Mouse (Mus musculus): ENCODE results near the gene Stard3. TPM values are rescaled to one million over a fixed set of nuclear protein-coding genes. Genes with fewer than 3 reads are reported as not detected.
A peak's percentile ranks its signal among the peaks of the same experiment; 100 is the strongest.

Gene Stard3
- polyA plus RNA-seq, 1 experiment: 76.5 TPM

- H3K27ac ChIP-seq (ENCODE audit: insufficient read depth, low read depth, low read length): no peak overlapping the region
- H3K36me3 ChIP-seq (ENCODE audit: control insufficient read depth, insufficient read depth, low read length): no peaks in the 10 kb centered on the region
- WGBS: 8% methylated on average over 9 of the region's 9 CpGs
- peaks cover 9% of the 10 kb centered on the region for H3K4me1 ChIP-seq (ENCODE audit: control insufficient read depth, insufficient read depth, insufficient read length, low read length)
- TF ChIP-seq POLR2A (IDR thresholded peaks at IDR 0.05; ENCODE audit: low read depth, low read length) (no peak), CTCF (IDR thresholded peaks at IDR 0.05; ENCODE audit: extremely low read depth, insufficient read length, insufficient replicate concordance, low read depth, low read length) (no peak)
- peaks cover 72% of the 10 kb centered on the region for H3K27me3 ChIP-seq (ENCODE audit: control insufficient read depth, insufficient read depth, low read length)
- no peak overlapping the region for H3K4me3 ChIP-seq (ENCODE audit: low read depth, low read length)
These were observed 22.9 kb upstream of the Stard3 start for GRCm38 (mm10) chr11:98335250-98335649.

- WGBS: 24% methylated on average over 13 of the region's 13 CpGs
- no peak overlapping the region for H3K27ac ChIP-seq (ENCODE audit: insufficient read depth, low read depth, low read length)
- peaks cover 61% of the 10 kb centered on the region for H3K27me3 ChIP-seq (ENCODE audit: control insufficient read depth, insufficient read depth, low read length)
- peaks cover 9% of the 10 kb centered on the region for H3K4me1 ChIP-seq (ENCODE audit: control insufficient read depth, insufficient read depth, insufficient read length, low read length)
- no peak overlapping the region for H3K4me3 ChIP-seq (ENCODE audit: low read depth, low read length)
- TF ChIP-seq POLR2A (IDR thresholded peaks at IDR 0.05; ENCODE audit: low read depth, low read length) (no peak), CTCF (IDR thresholded peaks at IDR 0.05; ENCODE audit: extremely low read depth, insufficient read length, insufficient replicate concordance, low read depth, low read length) (peak; percentile 37; the same call in 1 of the 2 replicates)
- no peaks in the 10 kb centered on the region for H3K36me3 ChIP-seq (ENCODE audit: control insufficient read depth, insufficient read depth, low read length)
These were observed 21.7 kb upstream of the Stard3 start for GRCm38 (mm10) chr11:98336245-98337107.

- WGBS: 1% methylated on average over 57 of the region's 57 CpGs
- Histone ChIP-seq H3K4me1 (ENCODE audit: control insufficient read depth, insufficient read depth, insufficient read length, low read length) (peaks cover 9% of the 10 kb centered on the region), H3K36me3 (ENCODE audit: control insufficient read depth, insufficient read depth, low read length) (no peaks in the 10 kb centered on the region), H3K27ac (ENCODE audit: insufficient read depth, low read depth, low read length) (no peak overlapping the region), H3K4me3 (ENCODE audit: low read depth, low read length) (peak overlapping the region; percentile 68), H3K27me3 (ENCODE audit: control insufficient read depth, insufficient read depth, low read length) (peaks cover 49% of the 10 kb centered on the region)
- TF ChIP-seq CTCF (IDR thresholded peaks at IDR 0.05; ENCODE audit: extremely low read depth, insufficient read length, insufficient replicate concordance, low read depth, low read length): no peak
- no peak for TF ChIP-seq POLR2A (IDR thresholded peaks at IDR 0.05; ENCODE audit: low read depth, low read length)
These were observed 19.6 kb upstream of the Stard3 start for GRCm38 (mm10) chr11:98338507-98338961.

GRCm38 (mm10) chr11:98339071-98339501, 19.1 kb upstream of the Stard3 start:
- Histone ChIP-seq H3K4me1 (ENCODE audit: control insufficient read depth, insufficient read depth, insufficient read length, low read length) (peaks cover 8% of the 10 kb centered on the region), H3K4me3 (ENCODE audit: low read depth, low read length) (peak overlapping the region; percentile 68), H3K27ac (ENCODE audit: insufficient read depth, low read depth, low read length) (no peak overlapping the region), H3K36me3 (ENCODE audit: control insufficient read depth, insufficient read depth, low read length) (no peaks in the 10 kb centered on the region), H3K27me3 (ENCODE audit: control insufficient read depth, insufficient read depth, low read length) (peaks cover 45% of the 10 kb centered on the region)
- no peak for TF ChIP-seq POLR2A (IDR thresholded peaks at IDR 0.05; ENCODE audit: low read depth, low read length)
- TF ChIP-seq CTCF (IDR thresholded peaks at IDR 0.05; ENCODE audit: extremely low read depth, insufficient read length, insufficient replicate concordance, low read depth, low read length): no peak
- under 1% methylated on average over 19 of the region's 19 CpGs for WGBS

- H3K27me3 ChIP-seq (ENCODE audit: control insufficient read depth, insufficient read depth, low read length): peaks cover 38% of the 10 kb centered on the region
These were observed 18.4 kb upstream of the Stard3 start for GRCm38 (mm10) chr11:98339679-98340287.

GRCm38 (mm10) chr11:98340597-98340996, 17.6 kb upstream of the Stard3 start:
- TF ChIP-seq POLR2A (IDR thresholded peaks at IDR 0.05; ENCODE audit: low read depth, low read length): no peak
- no peak for TF ChIP-seq CTCF (IDR thresholded peaks at IDR 0.05; ENCODE audit: extremely low read depth, insufficient read length, insufficient replicate concordance, low read depth, low read length)
- Histone ChIP-seq H3K4me1 (ENCODE audit: control insufficient read depth, insufficient read depth, insufficient read length, low read length) (peaks cover 6% of the 10 kb centered on the region), H3K4me3 (ENCODE audit: low read depth, low read length) (no peak overlapping the region), H3K27me3 (ENCODE audit: control insufficient read depth, insufficient read depth, low read length) (peaks cover 32% of the 10 kb centered on the region), H3K27ac (ENCODE audit: insufficient read depth, low read depth, low read length) (no peak overlapping the region), H3K36me3 (ENCODE audit: control insufficient read depth, insufficient read depth, low read length) (no peaks in the 10 kb centered on the region)
- WGBS: 53% methylated on average over 4 of the region's 4 CpGs

More at GRCm38 (mm10) chr11:98339679-98340287, 18.4 kb upstream of the Stard3 start:
- no peak overlapping the region for H3K27ac ChIP-seq (ENCODE audit: insufficient read depth, low read depth, low read length)
- H3K4me3 ChIP-seq (ENCODE audit: low read depth, low read length): no peak overlapping the region
- TF ChIP-seq CTCF (IDR thresholded peaks at IDR 0.05; ENCODE audit: extremely low read depth, insufficient read length, insufficient replicate concordance, low read depth, low read length) (no peak), POLR2A (IDR thresholded peaks at IDR 0.05; ENCODE audit: low read depth, low read length) (no peak)
- 35% methylated on average over 11 of the region's 11 CpGs for WGBS
- H3K36me3 ChIP-seq (ENCODE audit: control insufficient read depth, insufficient read depth, low read length): no peaks in the 10 kb centered on the region
- peaks cover 4% of the 10 kb centered on the region for H3K4me1 ChIP-seq (ENCODE audit: control insufficient read depth, insufficient read depth, insufficient read length, low read length)

- Histone ChIP-seq H3K27me3 (ENCODE audit: control insufficient read depth, insufficient read depth, low read length) (peaks cover 30% of the 10 kb centered on the region), H3K4me1 (ENCODE audit: control insufficient read depth, insufficient read depth, insufficient read length, low read length) (peaks cover 7% of the 10 kb centered on the region), H3K36me3 (ENCODE audit: control insufficient read depth, insufficient read depth, low read length) (no peaks in the 10 kb centered on the region), H3K27ac (ENCODE audit: insufficient read depth, low read depth, low read length) (no peak overlapping the region), H3K4me3 (ENCODE audit: low read depth, low read length) (no peak overlapping the region)
- 81% methylated on average over 4 of the region's 4 CpGs for WGBS
- TF ChIP-seq POLR2A (IDR thresholded peaks at IDR 0.05; ENCODE audit: low read depth, low read length): no peak
- TF ChIP-seq CTCF (IDR thresholded peaks at IDR 0.05; ENCODE audit: extremely low read depth, insufficient read length, insufficient replicate concordance, low read depth, low read length): no peak
These were observed 17.0 kb upstream of the Stard3 start for GRCm38 (mm10) chr11:98341174-98341573.
